Mouse (Mus musculus) lung, adult 18-20 months (tissue): ENCODE measurements around the gene Rbbp5.
"Not testable (repeated sequence)": the region's sequence is repeated elsewhere in the genome, so short reads cannot be mapped to it uniquely, and the experiment has no call there.

ENCODE experiments used
- DNase-seq, 2 experiments: peaks; one replicate each; pipeline ENCODE4 v3.0.0; 2022; ENCODE audit warnings: mixed read lengths in 2 of 2

Rbbp5 gene

GRCm38 (mm10) chr1:132476928-132477691, at the start of gene Rbbp5:
Gene Rbbp5, plus strand, starts transcription at chr1:132477365.
- DNase-seq = peak; percentile 86 to 87

DNA sequence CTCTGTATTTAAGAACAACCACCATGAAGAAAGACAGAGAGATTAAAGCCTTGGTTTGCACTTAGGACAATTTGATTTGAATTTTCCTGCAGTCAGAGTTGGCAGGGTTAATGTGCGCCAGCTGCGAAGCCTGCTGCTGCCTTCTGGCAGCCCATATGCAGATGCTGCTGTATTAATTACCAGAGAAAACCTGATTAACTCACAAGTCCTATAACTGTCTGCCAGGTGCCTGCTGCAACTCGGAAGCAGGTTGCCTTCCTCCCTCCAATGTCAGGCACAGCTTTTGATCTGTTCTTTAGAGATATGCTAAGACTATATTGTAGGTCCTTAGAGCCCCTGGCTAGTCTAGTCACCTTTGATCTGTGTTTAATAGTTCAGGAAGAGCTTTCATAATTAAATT, 46.3 kb upstream of the Rbbp5 start:
- no peak for DNase-seq

DNA sequence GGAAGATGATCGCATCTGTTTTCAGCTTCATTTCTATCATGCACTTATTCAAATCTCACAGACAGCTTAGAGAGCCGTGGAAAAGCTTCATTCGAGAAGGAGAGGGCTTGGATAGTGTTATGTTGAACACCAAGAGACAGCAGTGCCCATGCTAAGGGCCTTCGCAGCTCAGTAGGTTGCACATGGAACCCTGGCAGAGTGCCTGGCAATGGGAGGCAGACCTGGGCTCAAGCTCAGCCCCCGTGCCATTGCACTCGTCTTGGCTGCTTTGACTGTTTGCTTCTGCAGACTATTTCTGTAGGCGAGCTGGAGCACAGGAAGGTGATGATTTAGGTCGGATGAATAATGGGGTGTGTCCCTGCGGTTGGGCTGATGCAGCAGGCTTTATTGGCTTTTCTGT, 45.4 kb upstream of the Rbbp5 start:
- DNase-seq = no peak

DNA sequence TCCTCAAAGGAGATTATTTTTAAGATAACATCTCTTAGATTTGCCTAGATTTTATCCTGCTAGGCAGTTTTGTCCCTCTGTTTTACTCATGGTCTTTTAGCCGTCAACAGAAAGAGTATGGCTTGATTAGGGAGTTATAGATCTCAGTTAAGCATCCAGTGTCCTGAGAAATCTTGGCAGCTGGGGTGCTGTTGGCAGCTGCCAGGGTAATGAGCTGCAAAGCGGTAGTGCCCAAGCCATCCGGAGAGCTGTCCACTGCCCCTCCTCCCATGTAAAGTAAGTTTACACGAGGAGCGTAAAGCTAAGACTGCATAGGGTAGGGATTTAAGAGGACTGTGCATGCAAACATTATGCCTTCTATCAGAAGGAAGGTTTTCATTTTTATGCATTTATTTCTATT, 43.8 kb upstream of the Rbbp5 start:
- no peak for DNase-seq

- no peak for DNase-seq
Observed at GRCm38 (mm10) chr1:132434032-132434431, 43.1 kb upstream of the Rbbp5 start.

DNA sequence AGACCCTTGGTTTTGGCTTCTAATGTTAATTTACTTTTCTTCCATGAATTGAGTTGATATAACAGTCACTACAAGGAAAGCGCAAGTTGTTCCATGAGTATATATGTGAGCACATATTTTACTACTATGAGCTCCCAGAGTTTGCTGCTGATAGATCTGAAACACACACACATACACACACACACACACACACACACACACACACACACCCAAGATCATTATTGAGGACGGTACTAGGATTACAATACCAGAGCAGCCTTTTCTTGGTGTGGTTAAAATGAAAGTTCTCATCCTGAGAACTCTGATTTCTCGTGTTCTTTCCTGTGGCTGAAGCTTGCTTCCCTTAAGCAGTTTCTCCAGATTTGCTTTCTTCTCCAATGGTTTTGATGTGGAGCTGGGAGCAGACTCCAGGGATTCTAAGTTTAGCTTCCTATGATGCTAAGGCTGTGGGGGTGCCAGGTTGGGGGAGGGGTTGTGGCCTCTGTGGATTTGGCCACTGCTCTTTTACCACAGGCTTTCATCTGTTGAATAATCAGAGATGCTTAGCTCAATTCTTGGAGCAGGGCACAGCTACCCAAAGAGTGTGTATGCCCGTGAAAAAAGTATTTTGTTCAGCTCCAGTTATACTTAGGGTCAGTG, 40.7 kb upstream of the Rbbp5 start:
- DNase-seq = no peak

- no peak for DNase-seq
Observed at GRCm38 (mm10) chr1:132436960-132437359, 40.2 kb upstream of the Rbbp5 start.

DNA sequence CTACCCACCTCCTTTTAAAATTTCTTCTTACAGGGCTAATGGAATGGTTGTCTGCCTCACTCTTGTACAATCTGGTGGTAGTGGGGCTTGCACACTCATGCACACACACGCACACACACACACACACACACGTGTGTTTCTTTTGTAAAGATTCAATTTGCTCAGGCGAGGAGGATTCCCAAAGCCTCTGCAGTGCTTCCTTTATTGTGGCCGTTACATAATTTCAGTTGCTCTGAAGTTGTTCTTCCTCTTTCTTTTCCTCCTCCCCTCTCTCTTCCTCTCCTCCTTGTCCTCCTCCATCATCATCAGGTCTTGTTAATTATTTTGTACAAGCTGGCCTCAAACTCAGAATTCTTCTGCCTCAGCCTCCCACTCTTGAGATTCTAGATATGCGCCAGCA, 39.8 kb upstream of the Rbbp5 start:
- no peak for DNase-seq

DNA sequence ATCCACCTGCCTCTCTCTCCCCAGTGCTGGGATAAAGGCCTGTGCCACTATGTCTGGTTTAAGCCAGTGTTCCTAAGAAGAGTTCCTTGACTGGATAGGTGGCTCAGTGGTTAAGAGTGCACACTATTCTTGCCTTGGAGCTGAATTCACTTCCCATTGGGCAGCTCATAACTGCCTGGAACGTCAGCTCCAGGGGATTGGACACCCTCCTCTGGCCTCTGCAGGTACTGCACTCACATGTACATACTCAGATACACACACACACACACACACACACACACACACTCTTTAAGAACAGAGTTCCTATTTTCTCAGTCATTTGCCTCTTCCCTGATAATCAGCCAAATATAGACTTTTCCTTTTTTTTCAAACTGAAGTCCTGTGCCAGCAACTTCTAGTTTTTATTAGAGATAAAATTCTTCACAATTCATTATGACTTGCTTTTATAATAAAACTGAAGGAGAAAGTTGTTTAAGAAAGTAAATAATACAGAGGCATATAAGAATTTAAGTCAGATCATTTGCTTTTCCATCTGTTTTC, 36.2 kb upstream of the Rbbp5 start:
- no peak for DNase-seq

DNA sequence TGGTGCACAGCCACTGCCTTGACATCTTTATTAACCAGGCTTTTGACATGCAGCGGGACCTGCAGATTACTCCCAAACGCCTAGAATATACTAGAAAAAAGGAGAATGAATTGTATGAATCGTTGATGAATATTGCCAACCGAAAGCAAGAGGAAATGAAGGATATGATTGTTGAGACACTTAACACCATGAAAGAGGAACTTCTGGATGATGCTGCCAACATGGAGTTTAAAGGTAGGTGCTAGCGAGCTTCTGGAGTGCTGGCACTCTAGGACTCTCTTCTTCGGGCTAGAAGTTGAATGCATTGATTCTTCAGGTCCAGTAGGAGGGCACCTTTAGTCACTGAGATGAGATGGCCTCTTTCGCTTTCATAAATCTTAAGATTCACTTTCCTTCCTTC, 27.4 kb upstream of the Rbbp5 start:
- no peak for DNase-seq

GRCm38 (mm10) chr1:132464651-132465050, 12.5 kb upstream of the Rbbp5 start:
- DNase-seq = no peak

DNA sequence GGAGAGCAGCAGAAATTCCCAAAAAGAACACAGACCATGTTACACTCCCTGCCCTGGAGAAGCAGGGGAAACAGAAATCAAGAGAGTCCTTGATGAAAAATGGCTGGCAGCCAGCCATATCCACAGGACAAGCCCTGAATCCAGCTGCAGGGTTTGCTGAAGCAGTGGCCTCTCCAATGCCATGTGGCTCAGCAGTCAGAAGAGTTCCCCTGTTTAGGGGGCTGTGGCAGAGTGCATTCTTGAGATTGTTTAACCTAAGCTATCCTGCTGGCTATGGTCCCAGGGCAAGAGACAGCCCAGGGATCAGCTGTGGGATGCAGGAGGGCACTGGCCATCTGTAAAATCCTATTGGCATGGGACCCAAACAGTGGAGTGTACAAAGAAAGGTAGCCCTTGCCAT, 8.2 kb upstream of the Rbbp5 start:
- DNase-seq = peak in 1 of 2 experiments; percentile 2

DNA sequence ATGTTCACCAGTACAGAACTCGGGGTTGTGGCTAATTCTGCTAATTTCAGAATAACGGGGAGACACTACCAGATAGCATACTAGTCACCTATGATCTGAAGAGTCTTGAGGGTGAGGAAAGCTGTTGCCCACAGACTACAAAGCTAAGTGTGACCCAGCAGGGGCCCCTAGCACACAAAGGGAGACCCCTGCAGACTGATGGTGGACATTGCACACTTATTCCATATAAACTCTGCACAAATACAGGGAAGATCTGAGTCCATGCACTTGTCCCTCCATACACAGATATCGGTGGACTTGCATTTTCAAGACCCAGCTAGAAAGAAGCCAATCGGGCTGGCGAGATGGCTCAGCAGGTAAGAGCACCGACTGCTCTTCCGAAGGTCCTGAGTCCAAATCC, 7.6 kb upstream of the Rbbp5 start:
- no peak for DNase-seq

GRCm38 (mm10) chr1:132470031-132470430, 7.1 kb upstream of the Rbbp5 start:
- not testable (repeated sequence) for DNase-seq

DNA sequence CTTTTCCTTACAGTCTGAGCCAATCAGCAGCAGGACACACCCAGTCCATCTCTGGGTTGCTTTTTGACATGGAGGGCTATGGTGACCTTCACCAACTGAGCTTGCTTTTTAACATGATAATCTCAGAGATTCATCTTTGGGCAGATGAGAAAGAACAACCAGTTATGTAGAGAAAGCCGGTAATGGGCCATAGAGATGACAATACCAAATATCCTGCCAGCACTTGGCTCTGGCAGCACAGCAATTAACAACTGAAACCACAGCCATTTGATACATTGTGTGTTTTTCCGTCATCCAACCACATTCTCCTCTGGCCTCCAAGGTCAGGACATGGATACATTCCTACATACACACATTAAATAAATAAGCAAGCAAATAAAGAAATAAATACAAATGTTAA, 6.1 kb upstream of the Rbbp5 start:
- no peak for DNase-seq

- DNase-seq = no peak
Observed at GRCm38 (mm10) chr1:132471499-132471898, 5.7 kb upstream of the Rbbp5 start.

- no peak for DNase-seq
Observed at GRCm38 (mm10) chr1:132472537-132472936, 4.6 kb upstream of the Rbbp5 start.

DNA sequence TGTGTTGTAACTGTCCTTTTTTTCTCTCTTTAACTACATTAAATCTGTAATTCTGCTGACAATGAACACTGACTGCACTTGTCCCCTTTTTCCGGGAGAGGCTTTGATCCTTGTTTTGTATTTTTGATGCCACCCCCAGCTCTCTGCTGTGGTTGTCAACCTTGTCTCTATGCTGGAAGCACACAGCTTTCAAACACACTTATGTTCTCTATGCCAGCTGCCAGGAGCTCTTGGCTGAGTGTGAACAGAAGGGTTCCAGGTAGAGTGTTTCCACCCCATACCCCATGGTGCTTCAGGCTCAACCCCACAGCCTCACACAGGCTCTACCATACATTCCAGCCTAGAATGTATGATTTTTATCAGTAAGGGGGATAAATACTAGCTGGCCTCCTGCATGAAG, 2.7 kb upstream of the Rbbp5 start:
- no peak for DNase-seq

DNA sequence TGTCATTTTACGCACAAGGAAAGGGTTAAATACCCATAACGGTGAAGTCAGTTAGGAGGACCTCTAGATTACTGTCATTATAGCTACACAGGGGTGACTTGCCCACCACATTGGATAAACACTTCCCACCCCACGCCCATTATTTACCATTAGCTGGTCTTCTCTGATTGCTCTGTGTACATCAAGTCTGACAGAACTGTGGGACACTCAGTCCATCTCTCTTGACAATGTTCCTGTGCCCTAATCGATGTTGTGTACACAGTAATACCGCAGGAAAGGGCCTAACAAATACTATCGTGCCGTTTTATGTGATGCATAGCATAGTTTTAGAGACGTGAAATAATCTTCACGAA, 614 bp upstream of the Rbbp5 start:
- no peak for DNase-seq

GRCm38 (mm10) chr1:132479438-132479837, 2.3 kb downstream of the Rbbp5 start:
- DNase-seq = no peak

DNA sequence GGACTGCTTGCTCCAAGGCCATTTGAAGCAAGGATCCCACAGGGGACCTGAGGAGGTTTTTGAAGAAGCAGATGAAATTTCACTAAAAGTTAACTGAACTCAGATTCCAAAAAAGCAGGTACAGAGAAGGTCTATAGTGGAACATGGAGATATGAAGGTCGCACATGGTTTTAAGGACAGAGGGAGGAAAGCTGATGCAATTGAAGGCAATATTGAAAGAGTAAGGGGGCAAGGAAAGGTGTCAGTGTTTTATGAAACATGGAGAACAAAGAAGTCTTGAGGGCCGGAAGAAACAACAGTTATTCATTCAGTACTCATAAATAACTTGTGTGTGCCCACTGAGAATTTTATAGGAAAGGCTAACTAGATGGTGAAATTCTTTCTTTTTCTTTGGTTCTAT, 4.5 kb downstream of the Rbbp5 start:
- DNase-seq = no peak

DNA sequence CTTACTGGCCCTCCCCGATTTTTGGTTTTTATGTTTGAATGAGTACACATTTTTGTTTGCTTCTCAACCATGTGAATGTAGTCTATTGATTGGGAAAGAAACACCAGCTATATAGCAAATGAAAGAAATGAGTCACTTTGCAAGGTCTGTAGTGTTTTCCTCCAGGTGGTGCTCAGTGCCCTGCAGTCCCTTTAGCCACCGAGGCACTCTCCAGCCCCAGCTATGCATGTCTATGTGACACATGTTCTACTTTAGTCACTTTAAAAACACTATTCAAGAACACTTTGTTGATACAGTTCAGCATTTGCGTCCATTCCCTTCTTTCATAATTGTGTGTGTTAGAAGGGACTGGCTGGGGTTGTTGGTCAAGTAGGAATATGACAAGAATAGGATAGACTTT, 6.1 kb downstream of the Rbbp5 start:
- no peak for DNase-seq

DNA sequence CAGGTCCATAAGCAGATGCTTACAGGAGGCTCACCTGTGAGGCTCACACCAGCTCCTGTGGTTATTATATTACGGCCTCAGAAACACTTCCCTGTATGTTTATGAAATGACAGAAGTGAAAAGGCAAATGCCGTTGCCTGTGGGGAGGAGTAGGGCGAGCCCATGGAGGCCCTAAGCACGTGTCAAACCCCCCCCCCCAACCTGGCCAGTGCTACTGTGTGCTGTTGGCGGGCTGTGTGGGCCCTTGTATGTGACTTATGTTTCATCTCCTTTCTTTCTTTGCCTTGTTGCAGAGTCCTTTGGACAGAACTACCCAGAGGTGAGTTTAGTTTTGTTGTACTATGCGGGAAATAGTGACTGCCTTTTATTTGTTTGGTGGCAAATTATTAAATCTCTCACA, 6.6 kb downstream of the Rbbp5 start:
- no peak for DNase-seq

DNA sequence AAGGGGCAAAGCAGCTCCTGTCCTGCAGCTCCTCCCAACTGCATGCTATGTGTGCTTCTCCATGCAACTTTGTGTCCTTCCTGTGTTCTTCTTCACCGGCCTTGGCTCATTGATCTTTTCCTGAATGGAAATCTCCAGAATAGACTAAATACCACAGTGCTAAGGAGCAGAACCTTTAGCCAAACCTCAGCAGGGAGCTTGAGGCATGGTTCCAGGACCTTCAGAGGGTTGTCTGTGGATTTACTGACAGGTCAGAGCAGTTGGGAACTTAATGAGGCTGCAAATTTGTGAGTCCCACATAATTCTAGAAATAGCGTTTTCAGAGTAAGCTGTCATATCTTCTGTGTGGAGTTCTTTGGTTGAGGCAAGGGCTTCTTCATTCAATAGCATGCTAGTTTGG, 23.4 kb downstream of the Rbbp5 start:
- no peak for DNase-seq

GRCm38 (mm10) chr1:132505155-132505554, 28.0 kb downstream of the Rbbp5 start:
- no peak for DNase-seq
